Mouse (Mus musculus) limb, embryonic 14.5 days (tissue): ENCODE data around the gene Msrb2. TPM values are rescaled to one million over a fixed set of nuclear protein-coding genes. Genes with fewer than 3 reads are reported as not detected.

Source experiments
- ATAC-seq: fragments of 200-750 bp; cut with Nextera tagmentation; 2 replicates; pipeline ENCODE4 v1.8.0; 2017; ENCODE audit warnings: low read depth, moderate number of reproducible peaks, moderate TSS enrichment; ENCODE audit not compliant: low FRiP score
- DNase-seq: peaks from one replicate; pipeline ENCODE4 v3.0.0-alpha.2; 2015; ENCODE audit warnings: low spot score
- H3K27ac ChIP-seq: fragments of 300-500 bp; sonication (generic); replicated peaks from 2 replicates; pipeline ENCODE4 v1.5.1; 2014; ENCODE audit warnings: low read depth, mild to moderate bottlenecking, low read length, moderate library complexity, mixed read lengths
- H3K27me3 ChIP-seq: fragments of 300-500 bp; sonication (generic); 2 replicates; pipeline ENCODE4 v1.6.1; 2014; ENCODE audit warnings: low read length, mixed read lengths; ENCODE audit not compliant: control insufficient read depth, insufficient read depth
- H3K36me3 ChIP-seq: fragments of 300-500 bp; sonication (generic); 2 replicates; pipeline ENCODE4 v1.6.1; 2014; ENCODE audit warnings: mild to moderate bottlenecking, low read length, moderate library complexity, mixed read lengths; ENCODE audit not compliant: control insufficient read depth, insufficient read depth
- H3K4me1 ChIP-seq: fragments of 300-500 bp; sonication (generic); 2 replicates; pipeline ENCODE4 v1.6.1; 2014; ENCODE audit warnings: antibody characterized with exemption, low read length, mixed read lengths; ENCODE audit not compliant: control insufficient read depth, insufficient read depth
- H3K4me2 ChIP-seq: fragments of 300-500 bp; sonication (generic); replicated peaks from 2 replicates; pipeline ENCODE4 v1.6.1; 2014; ENCODE audit warnings: low read depth, mild to moderate bottlenecking, low read length, moderate library complexity; ENCODE audit not compliant: severe bottlenecking
- H3K4me3 ChIP-seq: fragments of 300-500 bp; sonication (generic); replicated peaks from 2 replicates; pipeline ENCODE4 v1.5.1; 2014; ENCODE audit warnings: low read length
- H3K9ac ChIP-seq: fragments of 300-500 bp; sonication (generic); 2 replicates; pipeline ENCODE4 v1.6.1; 2014; ENCODE audit warnings: mild to moderate bottlenecking, low read depth, low read length, moderate library complexity; ENCODE audit not compliant: severe bottlenecking
- H3K9me3 ChIP-seq: fragments of 300-500 bp; sonication (generic); 2 replicates; pipeline ENCODE4 v1.6.1; 2016; ENCODE audit warnings: low read length; ENCODE audit not compliant: control insufficient read depth
- POLR2A ChIP-seq: fragments of 200-500 bp; IDR thresholded peaks from 2 replicates; pipeline ENCODE4 v1.8.0; 2012; ENCODE audit warnings: inconsistent platforms, mild to moderate bottlenecking, moderate library complexity, borderline replicate concordance; ENCODE audit not compliant: insufficient read depth, insufficient read length; ENCODE audit errors: extremely low read depth
- WGBS: fragments of 180-500 bp; shearing (Covaris S2); extraction: QIAGEN DNeasy Blood & Tissue Kit; methylation state at CpG from one replicate; pipeline ENCODE4 v1.1.7; 2014; 5-methylcytosine and 5-hydroxymethylcytosine counted together
- polyA plus RNA-seq, 2 experiments: library from polyadenylated mRNA; depleted of rRNA in 1 of 2; stranded (reverse) in 1 of 2; unstranded in 1 of 2; fragments of >200 nt; fragmentation: Nextera tagmentation in 1 of 2; extraction: Ambion mirVana in 1 of 2; gene quantifications; 2 replicates each; pipeline versions ENCODE4 v1.2.1 to v1.2.3; 2012 to 2014

Msrb2 gene
- polyA plus RNA-seq, 2 experiments: 23.7 to 25.1 TPM

DNA sequence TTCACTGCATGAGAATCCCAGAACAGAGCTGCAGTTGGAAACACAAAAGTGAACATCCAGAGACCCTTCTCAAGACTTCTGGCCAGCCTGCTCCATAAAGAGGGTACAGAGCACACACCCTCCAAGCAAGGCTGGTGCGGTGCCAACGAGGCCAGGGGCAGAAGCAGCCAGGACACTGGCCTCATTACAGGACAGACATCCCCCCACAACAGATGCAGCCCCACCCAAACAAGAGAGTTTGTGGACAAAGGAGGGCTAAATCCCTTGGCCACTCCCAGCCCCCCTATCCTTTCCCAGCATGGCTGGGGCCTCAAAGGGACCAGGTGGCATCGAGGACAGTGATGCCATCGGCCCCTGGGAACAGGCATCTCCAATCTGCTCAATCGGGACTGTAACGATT lies 51.8 kb downstream of the Msrb2 start:
- H3K27ac ChIP-seq: no peak overlapping the region
- no peak overlapping the region for H3K4me2 ChIP-seq
- no peaks in the 10 kb centered on the region for H3K4me1 ChIP-seq
- 0 out of 2 replicates have a peak, but pooled peaks cover 4% of the 10 kb centered on the region for H3K27me3 ChIP-seq
- ATAC-seq: no peak
- no peak for TF ChIP-seq POLR2A
- H3K4me3 ChIP-seq: no peak overlapping the region
- H3K9me3 ChIP-seq: no peaks in the 10 kb centered on the region
- WGBS: 75% methylated on average over 6 of the region's 6 CpGs
- H3K36me3 ChIP-seq: no peaks in the 10 kb centered on the region
- no peak overlapping the region for H3K9ac ChIP-seq
- no peak for DNase-seq

DNA sequence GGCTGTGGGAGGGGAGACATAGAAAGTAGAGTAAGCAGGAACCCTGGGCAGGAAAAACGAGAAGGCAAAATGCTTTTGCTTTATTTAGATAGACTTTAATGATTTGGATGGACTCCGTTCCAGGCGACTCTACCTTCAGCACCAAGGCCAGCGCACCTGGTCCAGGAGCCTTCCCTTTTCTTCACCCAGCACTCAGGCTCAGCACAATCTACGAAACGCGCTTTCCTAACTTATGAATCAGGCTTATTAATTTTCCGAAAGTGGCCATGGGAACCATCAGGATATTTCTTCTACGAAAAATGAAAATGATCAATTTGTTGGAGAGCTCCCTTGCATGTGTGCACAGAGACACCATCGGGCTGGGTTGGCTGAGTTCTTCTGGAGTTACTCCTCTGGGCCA lies 57.8 kb downstream of the Msrb2 start:
- H3K4me3 ChIP-seq: no peak overlapping the region
- ATAC-seq (no peak), DNase-seq (peak; percentile 88)
- H3K27me3 ChIP-seq: peaks cover 59% of the 10 kb centered on the region
- H3K36me3 ChIP-seq: no peaks in the 10 kb centered on the region
- H3K27ac ChIP-seq: no peak overlapping the region
- no peaks in the 10 kb centered on the region for H3K9me3 ChIP-seq
- no peak for TF ChIP-seq POLR2A
- WGBS: 2% methylated on average over 10 of the region's 10 CpGs
- H3K4me1 ChIP-seq: no peaks in the 10 kb centered on the region
- H3K4me2 ChIP-seq: no peak overlapping the region
- H3K9ac ChIP-seq: no peak overlapping the region

DNA sequence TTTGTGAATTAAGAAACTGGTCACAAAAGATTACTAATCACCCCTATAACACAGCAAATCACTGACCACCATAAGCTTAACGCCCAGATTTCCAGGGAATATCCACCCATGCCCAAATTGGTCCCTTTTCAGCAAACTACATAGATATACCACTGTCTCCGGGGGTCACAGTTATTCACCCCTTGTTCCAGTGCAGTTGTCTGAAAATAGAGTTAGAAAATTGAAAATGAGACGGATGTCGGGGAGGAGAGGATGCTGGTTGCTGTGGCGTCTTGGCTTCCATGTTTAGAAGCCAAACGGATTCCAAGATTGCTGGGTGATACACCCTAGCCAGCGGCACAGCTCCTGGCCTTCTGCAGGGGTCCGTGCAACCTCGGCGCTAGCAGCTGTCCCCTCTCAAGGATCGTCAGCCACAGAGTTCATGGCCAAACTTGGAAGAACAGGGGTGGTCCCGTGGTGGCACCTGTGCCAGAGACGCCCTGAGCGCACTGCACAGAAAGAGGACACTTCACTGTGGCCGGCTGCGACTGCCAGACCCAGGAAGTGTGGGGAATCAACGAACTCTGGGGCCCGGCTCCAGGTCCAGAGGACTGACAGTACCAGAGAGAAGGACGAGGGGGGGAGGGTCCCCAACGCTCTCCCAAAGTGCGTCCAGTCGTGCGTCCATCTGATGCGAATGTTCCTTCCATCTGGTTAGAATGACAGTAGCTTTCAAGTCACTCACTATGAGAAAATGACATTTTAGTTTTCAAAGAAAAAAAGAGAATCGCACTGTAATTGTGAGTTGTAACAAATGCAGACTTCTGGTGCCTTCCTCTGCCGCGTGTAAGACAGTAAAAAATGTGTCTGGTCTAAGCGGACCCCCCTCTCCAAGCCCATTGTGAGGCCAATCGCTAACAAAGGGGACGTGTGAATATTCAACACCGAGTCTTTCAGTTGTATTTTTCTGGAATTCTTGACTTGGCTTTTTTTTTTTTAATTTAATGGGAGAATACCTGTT lies 58.8 kb downstream of the Msrb2 start:
- no peak for TF ChIP-seq POLR2A
- no peaks in the 10 kb centered on the region for H3K4me1 ChIP-seq
- no peak overlapping the region for H3K4me2 ChIP-seq
- ATAC-seq: no peak
- H3K4me3 ChIP-seq: no peak overlapping the region
- no peaks in the 10 kb centered on the region for H3K9me3 ChIP-seq
- no peak for DNase-seq
- WGBS: 4% methylated on average over 31 of the region's 31 CpGs
- H3K9ac ChIP-seq: no peak overlapping the region
- no peaks in the 10 kb centered on the region for H3K36me3 ChIP-seq
- peaks cover 69% of the 10 kb centered on the region for H3K27me3 ChIP-seq
- H3K27ac ChIP-seq: no peak overlapping the region

DNA sequence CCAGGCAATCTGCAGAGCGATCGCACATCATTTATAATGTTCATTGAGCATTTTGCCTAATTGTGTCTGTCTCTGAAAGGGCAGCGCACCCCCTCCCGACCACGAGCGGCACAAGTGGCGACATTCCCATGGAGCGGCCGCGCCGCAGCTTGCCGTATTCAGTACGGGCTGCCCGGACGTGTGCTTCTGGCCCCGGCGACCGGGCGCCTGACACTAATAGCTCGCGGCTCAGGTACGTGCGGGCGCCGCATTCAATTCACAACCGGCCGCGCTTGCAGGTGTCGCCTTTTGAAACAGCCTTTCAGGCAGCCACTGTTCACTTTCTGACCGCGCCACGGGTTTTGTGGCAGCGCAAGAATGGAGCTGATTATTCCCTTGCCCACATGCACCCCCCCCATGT lies 59.5 kb downstream of the Msrb2 start:
- DNase-seq (no peak), ATAC-seq (no peak)
- no peak overlapping the region; the same call in 1 of the 2 replicates for H3K4me3 ChIP-seq
- no peak for TF ChIP-seq POLR2A
- no peaks in the 10 kb centered on the region for H3K9me3 ChIP-seq
- no peaks in the 10 kb centered on the region for H3K4me1 ChIP-seq
- no peak overlapping the region for H3K9ac ChIP-seq
- H3K27ac ChIP-seq: no peak overlapping the region
- under 1% methylated on average over 33 of the region's 33 CpGs for WGBS
- H3K27me3 ChIP-seq: peaks cover 76% of the 10 kb centered on the region
- no peaks in the 10 kb centered on the region for H3K36me3 ChIP-seq
- H3K4me2 ChIP-seq: no peak overlapping the region

DNA sequence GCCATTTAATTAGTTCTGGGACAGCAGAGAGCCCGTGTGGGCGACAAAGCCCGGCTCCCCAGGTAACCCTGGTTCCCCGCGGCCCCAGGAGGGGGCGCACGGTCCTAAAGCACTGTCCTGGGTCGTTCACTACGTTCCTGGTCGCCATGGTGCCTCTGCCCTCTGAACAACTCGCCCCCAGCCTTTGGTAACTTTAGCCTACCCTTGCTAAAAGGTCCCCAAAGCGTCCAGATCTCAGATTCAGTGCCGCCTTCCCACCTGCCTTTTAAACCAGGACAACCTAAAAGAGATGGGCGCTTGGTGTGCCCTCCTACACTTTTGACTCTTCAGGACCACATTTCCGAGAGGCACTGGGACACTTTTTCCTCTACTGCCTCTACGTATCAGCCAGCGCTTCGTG lies 59.9 kb downstream of the Msrb2 start:
- no peak for DNase-seq
- no peak overlapping the region for H3K4me2 ChIP-seq
- TF ChIP-seq POLR2A: no peak

More for the DNA sequence above, 59.9 kb downstream of the Msrb2 start:
- Histone ChIP-seq H3K9ac (no peak overlapping the region), H3K4me3 (no peak overlapping the region), H3K27ac (no peak overlapping the region), H3K4me1 (no peaks in the 10 kb centered on the region), H3K9me3 (no peaks in the 10 kb centered on the region), H3K27me3 (peaks cover 79% of the 10 kb centered on the region), H3K36me3 (no peaks in the 10 kb centered on the region)
- ATAC-seq: no peak
- WGBS: 2% methylated on average over 18 of the region's 18 CpGs
